Mouse (Mus musculus): Measurements from ENCODE around the gene Ctnnb1.

DNA sequence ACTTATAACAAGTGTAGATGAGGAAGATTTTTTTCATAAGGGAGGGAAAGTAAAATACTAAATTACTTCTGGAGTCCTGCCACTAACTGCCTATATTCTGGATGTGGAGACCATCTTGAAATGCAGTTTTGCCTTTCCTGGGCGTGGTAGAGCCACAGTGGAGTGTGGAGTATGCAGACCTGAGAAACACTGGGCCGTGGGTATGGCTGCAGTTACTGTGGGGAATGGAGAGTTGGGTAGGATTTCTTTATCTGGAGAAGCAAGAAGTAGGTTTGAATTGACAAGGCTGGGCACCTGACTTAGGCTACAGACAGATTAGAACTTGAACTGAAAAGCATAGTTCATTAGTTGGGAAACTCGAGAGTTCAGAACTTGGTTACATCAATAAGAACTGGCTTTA, 15.2 kb downstream of the Ctnnb1 start:
- no peak for TF ChIP-seq POLR2A (IDR thresholded peaks at IDR 0.05; ENCODE audit: borderline replicate concordance, insufficient read depth, low read length)
- TF ChIP-seq CTCF (IDR thresholded peaks at IDR 0.05; ENCODE audit: borderline replicate concordance, insufficient read depth, low read depth, low read length), result no peak
